Mouse (Mus musculus): ENCODE measurements around the gene St6gal1. TPM values are rescaled to one million over a fixed set of nuclear protein-coding genes. Genes with fewer than 3 reads are reported as not detected.

The St6gal1 gene
- polyA plus RNA-seq, 1 experiment from 2014 or later = 15.9 TPM

GRCm38 (mm10) chr16:23187983-23188382, 36.6 kb upstream of the St6gal1 start:
- Histone ChIP-seq H3K27ac (replicated peaks) (no peak overlapping the region), H3K4me1 (0 out of 2 replicates have a peak, but pooled peaks cover 2% of the 10 kb centered on the region), H3K9me3 (0 out of 2 replicates have a peak, but pooled peaks cover 4% of the 10 kb centered on the region), H3K36me3 (no peaks in the 10 kb centered on the region), H3K4me3 (no peak overlapping the region), H3K4me2 (no peak overlapping the region), H3K9ac (no peak overlapping the region), H3K27me3 (replicated peaks) (no peaks in the 10 kb centered on the region)
- no peak for ATAC-seq (ENCODE audit: extremely low read depth, insufficient number of reproducible peaks, low FRiP score, low TSS enrichment)
- WGBS = 61% methylated on average over 7 of the region's 7 CpGs

GRCm38 (mm10) chr16:23189612-23190011, 34.9 kb upstream of the St6gal1 start:
- ATAC-seq (ENCODE audit: extremely low read depth, insufficient number of reproducible peaks, low FRiP score, low TSS enrichment) = no peak
- 73% methylated on average over 1 of the region's 1 CpGs for WGBS
- H3K27ac ChIP-seq (replicated peaks) = no peak overlapping the region

GRCm38 (mm10) chr16:23191560-23192242, 32.8 kb upstream of the St6gal1 start:
- Histone ChIP-seq H3K9ac (no peak overlapping the region), H3K27ac (replicated peaks) (no peak overlapping the region), H3K36me3 (no peaks in the 10 kb centered on the region), H3K4me3 (no peak overlapping the region), H3K4me1 (0 out of 2 replicates have a peak, but pooled peaks cover 2% of the 10 kb centered on the region), H3K9me3 (0 out of 2 replicates have a peak, but pooled peaks cover 4% of the 10 kb centered on the region), H3K27me3 (replicated peaks) (no peaks in the 10 kb centered on the region), H3K4me2 (no peak overlapping the region)
- no peak for ATAC-seq (ENCODE audit: extremely low read depth, insufficient number of reproducible peaks, low FRiP score, low TSS enrichment)
- WGBS = 72% methylated on average over 9 of the region's 9 CpGs

More at GRCm38 (mm10) chr16:23189612-23190011, 34.9 kb upstream of the St6gal1 start:
- H3K4me2 ChIP-seq = no peak overlapping the region
- H3K36me3 ChIP-seq = no peaks in the 10 kb centered on the region
- 0 out of 2 replicates have a peak, but pooled peaks cover 4% of the 10 kb centered on the region for H3K9me3 ChIP-seq
- no peaks in the 10 kb centered on the region for H3K27me3 ChIP-seq (replicated peaks)
- no peak overlapping the region for H3K4me3 ChIP-seq
- H3K9ac ChIP-seq = no peak overlapping the region
- H3K4me1 ChIP-seq = 0 out of 2 replicates have a peak, but pooled peaks cover 2% of the 10 kb centered on the region

GRCm38 (mm10) chr16:23195618-23196017, 28.9 kb upstream of the St6gal1 start:
- H3K4me2 ChIP-seq = no peak overlapping the region
- 80% methylated on average over 7 of the region's 7 CpGs for WGBS

GRCm38 (mm10) chr16:23196296-23196695, 28.2 kb upstream of the St6gal1 start:
- H3K36me3 ChIP-seq = no peaks in the 10 kb centered on the region
- ATAC-seq (ENCODE audit: extremely low read depth, insufficient number of reproducible peaks, low FRiP score, low TSS enrichment) = no peak

More at GRCm38 (mm10) chr16:23195618-23196017, 28.9 kb upstream of the St6gal1 start:
- H3K27me3 ChIP-seq (replicated peaks) = no peaks in the 10 kb centered on the region
- no peaks in the 10 kb centered on the region for H3K4me1 ChIP-seq
- H3K9ac ChIP-seq = no peak overlapping the region
- no peak overlapping the region for H3K27ac ChIP-seq (replicated peaks)
- no peaks in the 10 kb centered on the region for H3K36me3 ChIP-seq
- H3K9me3 ChIP-seq = no peaks in the 10 kb centered on the region
- ATAC-seq (ENCODE audit: extremely low read depth, insufficient number of reproducible peaks, low FRiP score, low TSS enrichment) = no peak
- H3K4me3 ChIP-seq = no peak overlapping the region

GRCm38 (mm10) chr16:23196791-23197190, 27.7 kb upstream of the St6gal1 start:
- Histone ChIP-seq H3K9ac (no peak overlapping the region), H3K4me1 (no peaks in the 10 kb centered on the region), H3K4me3 (no peak overlapping the region), H3K36me3 (no peaks in the 10 kb centered on the region), H3K27me3 (replicated peaks) (no peaks in the 10 kb centered on the region), H3K4me2 (no peak overlapping the region), H3K9me3 (no peaks in the 10 kb centered on the region), H3K27ac (replicated peaks) (no peak overlapping the region)
- no peak for ATAC-seq (ENCODE audit: extremely low read depth, insufficient number of reproducible peaks, low FRiP score, low TSS enrichment)
- 88% methylated on average over 6 of the region's 6 CpGs for WGBS

More at GRCm38 (mm10) chr16:23196296-23196695, 28.2 kb upstream of the St6gal1 start:
- no peak overlapping the region for H3K4me2 ChIP-seq
- H3K9ac ChIP-seq = no peak overlapping the region
- H3K27ac ChIP-seq (replicated peaks) = no peak overlapping the region
- no peaks in the 10 kb centered on the region for H3K9me3 ChIP-seq
- no peak overlapping the region for H3K4me3 ChIP-seq
- H3K4me1 ChIP-seq = no peaks in the 10 kb centered on the region
- no peaks in the 10 kb centered on the region for H3K27me3 ChIP-seq (replicated peaks)

- Histone ChIP-seq H3K9ac (no peak overlapping the region), H3K4me1 (no peaks in the 10 kb centered on the region), H3K27ac (replicated peaks) (no peak overlapping the region), H3K27me3 (replicated peaks) (no peaks in the 10 kb centered on the region), H3K4me3 (no peak overlapping the region), H3K36me3 (no peaks in the 10 kb centered on the region), H3K9me3 (no peaks in the 10 kb centered on the region), H3K4me2 (no peak overlapping the region)
- ATAC-seq (ENCODE audit: extremely low read depth, insufficient number of reproducible peaks, low FRiP score, low TSS enrichment) = no peak
Measured at GRCm38 (mm10) chr16:23201498-23201897, 23.0 kb upstream of the St6gal1 start.

- Histone ChIP-seq H3K9me3 (no peaks in the 10 kb centered on the region), H3K36me3 (no peaks in the 10 kb centered on the region), H3K9ac (no peak overlapping the region), H3K27me3 (replicated peaks) (no peaks in the 10 kb centered on the region), H3K27ac (replicated peaks) (no peak overlapping the region), H3K4me2 (no peak overlapping the region), H3K4me3 (no peak overlapping the region), H3K4me1 (peaks cover 15% of the 10 kb centered on the region)
- 55% methylated on average over 7 of the region's 7 CpGs for WGBS
- ATAC-seq (ENCODE audit: extremely low read depth, insufficient number of reproducible peaks, low FRiP score, low TSS enrichment) = no peak
Measured at GRCm38 (mm10) chr16:23214314-23214713, 10.2 kb upstream of the St6gal1 start.

- Histone ChIP-seq H3K27me3 (replicated peaks) (no peaks in the 10 kb centered on the region), H3K9ac (no peak overlapping the region), H3K4me1 (peaks cover 15% of the 10 kb centered on the region), H3K27ac (replicated peaks) (no peak overlapping the region), H3K4me2 (no peak overlapping the region), H3K9me3 (no peaks in the 10 kb centered on the region), H3K4me3 (no peak overlapping the region), H3K36me3 (no peaks in the 10 kb centered on the region)
- WGBS = 79% methylated on average over 5 of the region's 5 CpGs
- ATAC-seq (ENCODE audit: extremely low read depth, insufficient number of reproducible peaks, low FRiP score, low TSS enrichment) = no peak
Measured at GRCm38 (mm10) chr16:23215241-23215900, 9.2 kb upstream of the St6gal1 start.

GRCm38 (mm10) chr16:23216366-23216765, 8.2 kb upstream of the St6gal1 start:
- no peak overlapping the region for H3K27ac ChIP-seq (replicated peaks)

GRCm38 (mm10) chr16:23218313-23218712, 6.2 kb upstream of the St6gal1 start:
- WGBS = 24% methylated on average over 7 of the region's 7 CpGs
- Histone ChIP-seq H3K9me3 (0 out of 2 replicates have a peak, but pooled peaks cover 2% of the 10 kb centered on the region), H3K27me3 (replicated peaks) (peaks cover 10% of the 10 kb centered on the region), H3K36me3 (no peaks in the 10 kb centered on the region), H3K4me3 (no peak overlapping the region), H3K4me1 (peaks cover 18% of the 10 kb centered on the region), H3K27ac (replicated peaks) (peak overlapping the region; percentile 70), H3K9ac (no peak overlapping the region), H3K4me2 (no peak overlapping the region)
- ATAC-seq (ENCODE audit: extremely low read depth, insufficient number of reproducible peaks, low FRiP score, low TSS enrichment) = peak; percentile 29; the same call in 1 of the 2 replicates

More at GRCm38 (mm10) chr16:23216366-23216765, 8.2 kb upstream of the St6gal1 start:
- Histone ChIP-seq H3K4me3 (no peak overlapping the region), H3K9me3 (0 out of 2 replicates have a peak, but pooled peaks cover 2% of the 10 kb centered on the region), H3K4me2 (no peak overlapping the region), H3K36me3 (no peaks in the 10 kb centered on the region), H3K9ac (no peak overlapping the region), H3K27me3 (replicated peaks) (no peaks in the 10 kb centered on the region), H3K4me1 (peaks cover 15% of the 10 kb centered on the region)
- no peak for ATAC-seq (ENCODE audit: extremely low read depth, insufficient number of reproducible peaks, low FRiP score, low TSS enrichment)
- WGBS = 79% methylated on average over 9 of the region's 9 CpGs

All from heart, embryonic 13.5 days (tissue).